Mouse (Mus musculus) heart, adult 2 months (tissue): ENCODE measurements around the gene Bsn.

Experiments
- EP300 ChIP-seq: fragments of 200-500 bp; IDR thresholded peaks from 2 replicates; pipeline ENCODE4 v1.6.1; 2011; ENCODE audit warnings: low read depth, low read length, control low read depth; ENCODE audit not compliant: insufficient read depth
- POLR2A ChIP-seq: fragments of 200-500 bp; IDR thresholded peaks from 2 replicates; pipeline ENCODE4 v1.6.1; 2011; ENCODE audit warnings: mild to moderate bottlenecking, low read depth, low read length, control low read depth; ENCODE audit not compliant: insufficient read depth

GRCm38 (mm10) chr9:108080168-108080567 is 110.0 kb downstream of the Bsn start, which contains the start of gene Mst1:
- TF ChIP-seq POLR2A: no peak
- no peak for TF ChIP-seq EP300
